Mouse (Mus musculus) adrenal gland, adult 8-10 months (tissue): Measurements from ENCODE around the gene Bdnf. TPM values are rescaled to one million over a fixed set of nuclear protein-coding genes. Genes with fewer than 3 reads are reported as not detected.

ENCODE experiments used
- DNase-seq: peaks from one replicate; pipeline ENCODE4 v3.0.0; 2022
- total RNA-seq, 4 experiments: library from RNA; stranded (reverse); gene quantifications; 2 replicates each; pipeline ENCODE4 v1.2.4; 2022

Bdnf gene
- total RNA-seq = under 1 TPM in 2 of 4 experiments, not detected in 2; 0.14 to 0.23 TPM

- DNase-seq = no peak
Observed at GRCm38 (mm10) chr2:109674532-109674931, at the start of gene Bdnf. Gene Bdnf (plus strand): TSS chr2:109674700.

- DNase-seq = peak; percentile 1
Observed at GRCm38 (mm10) chr2:109626864-109627263, 47.6 kb upstream of the Bdnf start.

- DNase-seq = no peak
Observed at GRCm38 (mm10) chr2:109673509-109674455, 718 bp upstream of the Bdnf start.

GRCm38 (mm10) chr2:109675051-109675450 lies 551 bp downstream of the Bdnf start:
- DNase-seq = no peak

- DNase-seq = no peak
Observed at GRCm38 (mm10) chr2:109675973-109676617, 1.6 kb downstream of the Bdnf start.

- DNase-seq = no peak
Observed at GRCm38 (mm10) chr2:109676618-109676974, 2.1 kb downstream of the Bdnf start.

- DNase-seq = no peak
Observed at GRCm38 (mm10) chr2:109677221-109678089, 3.0 kb downstream of the Bdnf start.

- no peak for DNase-seq
Observed at GRCm38 (mm10) chr2:109678090-109678409, 3.5 kb downstream of the Bdnf start.

GRCm38 (mm10) chr2:109678454-109678853 lies 4.0 kb downstream of the Bdnf start:
- DNase-seq = no peak

GRCm38 (mm10) chr2:109679446-109679845 lies 4.9 kb downstream of the Bdnf start:
- no peak for DNase-seq

GRCm38 (mm10) chr2:109681071-109681470 lies 6.6 kb downstream of the Bdnf start:
- no peak for DNase-seq

GRCm38 (mm10) chr2:109688661-109689060 lies 14.2 kb downstream of the Bdnf start:
- no peak for DNase-seq

GRCm38 (mm10) chr2:109692266-109693177 lies 18.0 kb downstream of the Bdnf start:
- no peak for DNase-seq

GRCm38 (mm10) chr2:109693178-109694115 lies 18.9 kb downstream of the Bdnf start:
- no peak for DNase-seq

- DNase-seq = no peak
Observed at GRCm38 (mm10) chr2:109694116-109694837, 19.8 kb downstream of the Bdnf start.

- DNase-seq = peak; percentile 20
Observed at GRCm38 (mm10) chr2:109694838-109695225, 20.3 kb downstream of the Bdnf start.

GRCm38 (mm10) chr2:109697151-109697550 lies 22.7 kb downstream of the Bdnf start:
- DNase-seq = no peak

- DNase-seq = no peak
Observed at GRCm38 (mm10) chr2:109700291-109700690, 25.8 kb downstream of the Bdnf start.

- DNase-seq = no peak
Observed at GRCm38 (mm10) chr2:109703588-109703987, 29.1 kb downstream of the Bdnf start.

- no peak for DNase-seq
Observed at GRCm38 (mm10) chr2:109704053-109704452, 29.6 kb downstream of the Bdnf start.
